Mouse (Mus musculus) testis, postnatal 14 days (tissue): ENCODE results near the gene Tango6.
"Not testable (repeated sequence)": the region's sequence is repeated elsewhere in the genome, so short reads cannot be mapped to it uniquely, and the experiment has no call there.

ENCODE experiments used
- DNase-seq: peaks from one replicate; pipeline ENCODE4 v3.0.0; 2021; ENCODE audit warnings: low spot score

The Tango6 gene

GRCm38 (mm10) chr8:106761317-106761716 lies 78.4 kb downstream of the Tango6 start:
- DNase-seq: no peak

GRCm38 (mm10) chr8:106761867-106762523 lies 79.1 kb downstream of the Tango6 start:
- DNase-seq: no peak

GRCm38 (mm10) chr8:106764529-106764928 lies 81.7 kb downstream of the Tango6 start:
- no peak for DNase-seq

GRCm38 (mm10) chr8:106765570-106765969 lies 82.7 kb downstream of the Tango6 start:
- no peak for DNase-seq

- no peak for DNase-seq
Observed at GRCm38 (mm10) chr8:106766736-106767135, 83.9 kb downstream of the Tango6 start.

- no peak for DNase-seq
Observed at GRCm38 (mm10) chr8:106769147-106769805, 86.4 kb downstream of the Tango6 start.

GRCm38 (mm10) chr8:106770596-106771179 lies 87.8 kb downstream of the Tango6 start:
- DNase-seq: no peak

GRCm38 (mm10) chr8:106772094-106772493 lies 89.2 kb downstream of the Tango6 start:
- no peak for DNase-seq

- no peak for DNase-seq
Observed at GRCm38 (mm10) chr8:106772501-106772900, 89.6 kb downstream of the Tango6 start.

GRCm38 (mm10) chr8:106774567-106775320 lies 91.9 kb downstream of the Tango6 start:
- no peak for DNase-seq

- no peak for DNase-seq
Observed at GRCm38 (mm10) chr8:106789623-106790022, 106.8 kb downstream of the Tango6 start.

- no peak for DNase-seq
Observed at GRCm38 (mm10) chr8:106794820-106795219, 112.0 kb downstream of the Tango6 start.

- no peak for DNase-seq
Observed at GRCm38 (mm10) chr8:106799821-106800220, 117.0 kb downstream of the Tango6 start.

GRCm38 (mm10) chr8:106801261-106801660 lies 118.4 kb downstream of the Tango6 start:
- no peak for DNase-seq

- not testable (repeated sequence) for DNase-seq
Observed at GRCm38 (mm10) chr8:106802384-106803137, 119.7 kb downstream of the Tango6 start.

GRCm38 (mm10) chr8:106805859-106806258 lies 123.0 kb downstream of the Tango6 start:
- DNase-seq: peak; percentile 27

- no peak for DNase-seq
Observed at GRCm38 (mm10) chr8:106807461-106807860, 124.6 kb downstream of the Tango6 start.

GRCm38 (mm10) chr8:106809726-106810125 lies 126.9 kb downstream of the Tango6 start:
- no peak for DNase-seq

GRCm38 (mm10) chr8:106810406-106810805 lies 127.5 kb downstream of the Tango6 start:
- DNase-seq: no peak

- no peak for DNase-seq
Observed at GRCm38 (mm10) chr8:106812560-106812959, 129.7 kb downstream of the Tango6 start.

GRCm38 (mm10) chr8:106816431-106817170 lies 133.7 kb downstream of the Tango6 start:
- DNase-seq: no peak
